Mouse (Mus musculus) heart, adult 2 months (tissue): ENCODE results near the gene Gm21731.
"Not testable (repeated sequence)": the region's sequence is repeated elsewhere in the genome, so short reads cannot be mapped to it uniquely, and the experiment has no call there.

Experiments
- CTCF ChIP-seq: fragments of 200-600 bp; IDR thresholded peaks from 2 replicates; pipeline ENCODE4 v1.8.1; 2022; ENCODE audit warnings: antibody characterized with exemption, mild to moderate bottlenecking, moderate library complexity
- EP300 ChIP-seq: fragments of 200-500 bp; IDR thresholded peaks from 2 replicates; pipeline ENCODE4 v1.6.1; 2011; ENCODE audit warnings: low read depth, low read length, control low read depth; ENCODE audit not compliant: insufficient read depth
- POLR2A ChIP-seq: fragments of 200-500 bp; IDR thresholded peaks from 2 replicates; pipeline ENCODE4 v1.6.1; 2011; ENCODE audit warnings: mild to moderate bottlenecking, low read depth, low read length, control low read depth; ENCODE audit not compliant: insufficient read depth

GRCm38 (mm10) chr13:120223012-120223659 lies 15.8 kb upstream of the Gm21731 start:
- not testable (repeated sequence) for TF ChIP-seq CTCF, POLR2A, EP300
